Mouse (Mus musculus) gastrocnemius, adult 8-10 months (tissue): ENCODE measurements at regions not wholly inside any gene's neighbourhood (a gene's known extent, or its start where the extent isn't known, plus 50 kb on each side); places are given as distances from the start of the nearest gene placed in this dataset.

Experiments used
- DNase-seq, 2 experiments: peaks; one replicate each; pipeline ENCODE4 v3.0.0; 2022; ENCODE audit warnings: low spot score in 2 of 2

GRCm38 (mm10) chr3:115655020-115655419 lies 59.9 kb downstream of the S1pr1 start:
- DNase-seq, result no peak

GRCm38 (mm10) chr3:115652236-115652635 lies 62.6 kb downstream of the S1pr1 start:
- DNase-seq, result no peak

GRCm38 (mm10) chr3:115649338-115650117 lies 65.3 kb downstream of the S1pr1 start:
- no peak for DNase-seq

GRCm38 (mm10) chr3:115646993-115647392 lies 67.9 kb downstream of the S1pr1 start:
- no peak for DNase-seq

- no peak for DNase-seq
These were observed 70.6 kb downstream of the S1pr1 start for GRCm38 (mm10) chr3:115644307-115644706.

- peak; percentile 8 to 25 for DNase-seq
These were observed 72.0 kb downstream of the S1pr1 start for GRCm38 (mm10) chr3:115642846-115643260.

- no peak for DNase-seq
These were observed 72.6 kb downstream of the S1pr1 start for GRCm38 (mm10) chr3:115642001-115642845.

- DNase-seq, result no peak
These were observed 73.5 kb downstream of the S1pr1 start for GRCm38 (mm10) chr3:115641411-115641810.

- DNase-seq, result no peak
These were observed 79.4 kb downstream of the S1pr1 start for GRCm38 (mm10) chr3:115635487-115635886.

GRCm38 (mm10) chr3:115635081-115635480 lies 79.8 kb downstream of the S1pr1 start:
- DNase-seq, result no peak

- no peak for DNase-seq
These were observed 82.5 kb downstream of the S1pr1 start for GRCm38 (mm10) chr3:115632417-115632743.

GRCm38 (mm10) chr3:115631573-115632416 lies 83.1 kb downstream of the S1pr1 start:
- no peak for DNase-seq

- DNase-seq, result no peak
These were observed 92.0 kb downstream of the S1pr1 start for GRCm38 (mm10) chr3:115622920-115623319.

- DNase-seq, result no peak
These were observed 92.6 kb downstream of the S1pr1 start for GRCm38 (mm10) chr3:115622300-115622699.

- no peak for DNase-seq
These were observed 94.9 kb downstream of the S1pr1 start for GRCm38 (mm10) chr3:115619970-115620369.

GRCm38 (mm10) chr3:115615994-115616598 lies 98.8 kb downstream of the S1pr1 start:
- no peak for DNase-seq

GRCm38 (mm10) chr3:115612859-115613258 lies 102.0 kb downstream of the S1pr1 start:
- no peak for DNase-seq

GRCm38 (mm10) chr3:115608087-115608486 lies 106.8 kb downstream of the S1pr1 start:
- DNase-seq, result no peak

- DNase-seq, result no peak
These were observed 110.1 kb downstream of the S1pr1 start for GRCm38 (mm10) chr3:115604734-115605279.

- DNase-seq, result no peak
These were observed 110.6 kb downstream of the S1pr1 start for GRCm38 (mm10) chr3:115604267-115604666.

GRCm38 (mm10) chr3:115603803-115604202 lies 111.1 kb downstream of the S1pr1 start:
- DNase-seq, result no peak
